Mouse (Mus musculus) kidney, adult 11 months (tissue): ENCODE measurements around the gene Chn2.

Experiments
- DNase-seq: peaks from one replicate; pipeline ENCODE4 v3.0.0; 2022

Chn2 gene

DNA sequence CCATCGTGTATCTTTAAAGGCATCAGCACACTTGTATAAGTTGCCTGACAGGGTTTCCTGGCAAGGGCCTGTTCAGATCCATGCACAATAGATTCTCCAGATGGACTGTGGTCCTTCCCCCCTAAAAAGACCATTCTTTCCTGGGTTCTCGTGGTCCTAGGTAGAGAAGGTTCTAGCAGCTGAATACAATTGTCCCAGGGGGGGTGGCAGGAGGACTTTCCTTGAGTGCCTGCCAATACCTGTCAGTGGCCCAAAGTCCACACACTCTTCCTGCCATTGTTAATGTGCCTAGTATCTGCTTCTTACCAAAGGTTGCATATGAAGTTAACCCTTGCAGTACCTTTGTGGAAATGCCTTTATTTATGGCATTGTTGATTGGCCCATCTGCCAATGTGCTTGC lies 257.9 kb downstream of the Chn2 start:
- no peak for DNase-seq

DNA sequence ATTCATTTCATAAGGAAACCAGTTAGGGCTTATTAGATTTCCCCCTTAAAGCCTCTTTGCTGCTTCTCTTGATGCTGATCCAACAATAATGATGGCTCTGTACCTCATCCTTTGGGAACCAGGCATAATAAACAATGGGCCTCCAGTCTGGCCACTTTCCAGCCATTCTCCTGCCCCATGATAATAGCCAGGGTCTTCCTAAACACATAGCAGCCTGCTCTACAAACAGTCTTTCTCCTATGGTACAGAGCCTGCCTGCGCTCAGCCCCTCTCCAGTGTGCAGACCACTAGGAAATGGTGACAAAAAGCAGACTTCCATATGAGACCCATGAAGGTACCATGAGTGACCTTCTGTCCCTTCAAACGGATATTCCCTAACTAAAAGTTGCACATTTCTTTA lies 260.1 kb downstream of the Chn2 start:
- DNase-seq, result no peak

DNA sequence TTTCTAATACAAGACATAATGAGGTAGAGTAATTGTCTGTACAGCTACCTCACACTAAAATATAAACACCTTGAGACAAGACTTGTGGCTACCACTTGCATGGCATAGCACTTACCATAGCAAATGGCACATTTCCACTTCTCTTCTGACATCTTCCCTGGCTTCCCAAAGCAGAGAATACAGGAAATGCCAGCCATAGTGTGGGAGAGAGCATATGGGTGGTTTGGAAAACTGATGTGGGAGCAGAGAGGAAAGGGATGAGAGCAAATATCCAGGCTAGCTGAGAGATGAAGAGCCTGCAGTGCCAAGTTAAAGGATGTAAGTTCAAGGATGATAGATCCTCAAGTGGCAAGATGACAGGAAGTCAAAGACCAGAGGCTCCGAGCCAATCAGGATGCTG lies 266.4 kb downstream of the Chn2 start:
- no peak for DNase-seq

DNA sequence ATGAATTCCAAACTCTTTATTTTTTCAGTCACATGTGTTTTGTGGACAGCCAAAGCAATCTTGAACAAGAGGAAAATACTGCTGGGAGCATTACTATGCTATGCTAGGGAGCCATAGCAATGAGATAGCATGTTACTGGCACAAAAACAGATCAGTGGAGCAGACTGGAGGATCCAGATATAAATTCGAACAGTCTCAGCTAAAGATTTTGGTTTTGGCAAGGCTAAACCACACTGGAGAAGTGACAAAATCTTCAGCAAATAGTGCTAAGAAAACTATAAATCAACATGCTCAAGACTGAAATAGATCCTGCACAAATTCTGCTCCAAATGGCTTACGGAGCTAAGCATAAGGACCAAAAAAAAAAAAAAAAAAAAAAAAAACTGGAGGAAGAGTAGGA lies 273.7 kb downstream of the Chn2 start:
- DNase-seq, result no peak

- DNase-seq, result no peak
Observed at GRCm38 (mm10) chr6:54318618-54319017, 279.3 kb downstream of the Chn2 start.

- DNase-seq, result peak; percentile 36
Observed at GRCm38 (mm10) chr6:54319198-54319597, 279.8 kb downstream of the Chn2 start.

- no peak for DNase-seq
Observed at GRCm38 (mm10) chr6:54320236-54320635, 280.9 kb downstream of the Chn2 start.

- DNase-seq, result no peak
Observed at GRCm38 (mm10) chr6:54325246-54325885, 286.0 kb downstream of the Chn2 start, which contains the start of gene Prr15. Prr15 (plus strand) TSS chr6:54325835.

- peak; percentile 84 for DNase-seq
Observed at GRCm38 (mm10) chr6:54326671-54327625, 287.6 kb downstream of the Chn2 start.

- DNase-seq, result peak; percentile 62
Observed at GRCm38 (mm10) chr6:54327626-54328003, 288.3 kb downstream of the Chn2 start.

DNA sequence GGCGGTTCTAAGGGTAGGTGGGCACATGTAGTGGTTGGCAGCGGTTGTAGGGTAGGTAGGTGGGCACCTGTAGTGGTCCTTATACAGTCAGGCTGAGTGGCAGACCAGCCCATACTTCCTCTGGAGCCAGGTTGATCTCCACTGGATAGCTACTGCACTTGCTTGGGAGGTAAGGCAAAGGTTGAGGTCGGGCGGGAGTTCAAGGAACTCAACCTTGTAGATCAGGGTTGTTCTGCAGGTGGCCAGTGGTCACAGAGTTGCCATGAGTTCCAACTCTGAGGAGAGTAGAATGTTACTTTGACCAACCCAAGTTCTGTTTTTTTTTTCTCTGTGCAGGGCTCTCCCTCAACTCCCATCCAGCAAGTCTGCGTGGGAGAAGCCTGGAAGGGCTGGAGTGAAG lies 289.4 kb downstream of the Chn2 start:
- peak; percentile 41 for DNase-seq

GRCm38 (mm10) chr6:54329598-54329997 lies 290.2 kb downstream of the Chn2 start:
- no peak for DNase-seq

DNA sequence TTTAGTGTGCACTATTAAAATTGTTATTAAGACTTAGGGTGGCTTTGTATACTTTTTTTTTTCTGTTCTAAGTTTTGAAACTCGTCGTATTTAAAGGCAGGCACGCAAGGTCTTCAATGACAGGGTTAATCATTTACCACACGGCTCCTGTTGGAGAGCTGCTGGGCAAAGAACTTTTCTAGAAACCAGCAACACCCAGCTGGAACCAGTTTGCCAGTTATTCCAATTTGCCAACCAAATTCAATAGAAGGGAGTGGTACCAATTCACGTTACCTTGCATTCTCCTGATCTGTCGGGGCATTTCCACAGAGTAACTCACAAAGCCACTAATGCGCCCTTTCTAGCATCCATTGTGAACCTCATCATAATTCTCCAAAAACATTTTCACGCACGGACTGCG lies 290.8 kb downstream of the Chn2 start:
- peak; percentile 65 for DNase-seq

DNA sequence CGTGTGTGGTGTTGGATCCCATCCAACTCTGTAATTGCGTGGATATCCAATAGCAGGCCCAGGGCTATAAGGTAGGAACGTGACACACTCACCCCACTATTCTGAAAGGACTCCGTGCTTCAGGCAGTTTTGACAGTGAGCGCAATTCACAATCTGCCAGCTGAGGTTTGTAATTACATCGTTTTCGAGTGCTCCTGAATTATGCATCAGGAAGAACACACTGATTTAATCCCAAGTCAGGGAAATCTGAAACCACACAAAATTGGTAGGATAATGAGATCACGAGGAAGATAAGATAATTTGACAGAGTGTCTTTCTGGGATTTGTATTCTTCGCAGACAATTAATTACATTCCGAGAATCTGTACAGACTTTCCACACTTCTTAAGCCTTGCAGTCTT lies 292.4 kb downstream of the Chn2 start:
- no peak for DNase-seq

GRCm38 (mm10) chr6:54332203-54332602 lies 292.8 kb downstream of the Chn2 start:
- no peak for DNase-seq

DNA sequence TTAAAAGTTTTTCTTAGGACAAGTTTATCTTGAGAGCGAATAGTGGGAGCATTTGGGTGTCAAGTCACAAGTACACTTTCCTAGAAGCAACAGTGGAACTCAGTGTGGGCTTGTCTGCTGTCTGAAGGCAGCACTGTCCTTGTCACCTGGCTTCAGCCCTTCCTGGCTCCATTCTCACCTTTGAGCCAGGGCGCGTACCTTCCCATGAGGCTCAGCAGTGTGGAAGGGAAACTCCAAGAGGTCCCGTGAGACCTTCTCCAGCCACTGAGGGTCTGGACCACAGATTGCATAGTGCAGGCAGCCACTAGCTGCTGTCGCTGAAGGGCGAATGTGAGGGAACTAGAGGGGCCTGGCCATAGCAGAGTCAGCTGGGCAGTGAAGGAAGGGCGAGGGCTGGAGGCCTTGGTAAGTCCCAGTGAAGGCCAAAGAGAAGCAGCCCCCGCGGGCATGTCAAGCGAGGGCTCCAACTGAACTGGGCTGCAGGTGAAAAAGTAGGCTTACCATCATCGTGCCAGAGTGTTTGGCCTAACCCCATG lies 293.8 kb downstream of the Chn2 start:
- no peak for DNase-seq

- DNase-seq, result peak; percentile 75
Observed at GRCm38 (mm10) chr6:54333652-54334396, 294.5 kb downstream of the Chn2 start.

- DNase-seq, result no peak
Observed at GRCm38 (mm10) chr6:54337321-54337720, 298.0 kb downstream of the Chn2 start.

GRCm38 (mm10) chr6:54341133-54341532 lies 301.8 kb downstream of the Chn2 start:
- DNase-seq, result no peak

GRCm38 (mm10) chr6:54342223-54342622 lies 302.9 kb downstream of the Chn2 start:
- no peak for DNase-seq
